Mouse (Mus musculus): ENCODE data around the gene Tmem262. TPM values are rescaled to one million over a fixed set of nuclear protein-coding genes. Genes with fewer than 3 reads are reported as not detected.

Gene Tmem262
- total and polyA plus RNA-seq, 3 experiments: not detected

GRCm38 (mm10) chr19:6048681-6049410, 31.0 kb upstream of the Tmem262 start:
- Histone ChIP-seq H3K4me1 (ENCODE audit: insufficient read depth, low read depth, low read length) (peaks cover 73% of the 10 kb centered on the region), H3K27me3 (ENCODE audit: insufficient read depth, low read length) (no peaks in the 10 kb centered on the region), H3K4me3 (ENCODE audit: low read depth, low read length) (peak overlapping the region; percentile 90; the same call in 1 of the 2 replicates), H3K36me3 (replicated peaks) (peaks cover 67% of the 10 kb centered on the region), H3K9me3 (replicated peaks) (no peaks in the 10 kb centered on the region)
- ATAC-seq (ENCODE audit: extremely low read depth, insufficient number of reproducible peaks, low FRiP score, poor library complexity, severe bottlenecking) (no peak), DNase-seq (ENCODE audit: low spot score) (no peak)
- TF ChIP-seq GATA2 (IDR thresholded peaks at IDR 0.05; ENCODE audit: borderline replicate concordance, low read depth, low read length): no peak
- no peak for TF ChIP-seq TAL1 (conservative IDR thresholded peaks at IDR 0.05; ENCODE audit: low read depth, low read length)
- TF ChIP-seq CTCF (IDR thresholded peaks at IDR 0.05; ENCODE audit: low read depth, low read length): no peak
- TF ChIP-seq GATA1 (IDR thresholded peaks at IDR 0.05; ENCODE audit: borderline replicate concordance, low read length): no peak
- TF ChIP-seq POLR2AphosphoS5 (IDR thresholded peaks at IDR 0.05; ENCODE audit: insufficient replicate concordance, low read depth, low read length): no peak

GRCm38 (mm10) chr19:6052516-6052915, 27.3 kb upstream of the Tmem262 start:
- Histone ChIP-seq H3K4me1 (ENCODE audit: insufficient read depth, low read depth, low read length) (peaks cover 86% of the 10 kb centered on the region), H3K27me3 (ENCODE audit: insufficient read depth, low read length) (no peaks in the 10 kb centered on the region), H3K9me3 (replicated peaks) (no peaks in the 10 kb centered on the region), H3K36me3 (replicated peaks) (peaks cover 91% of the 10 kb centered on the region), H3K4me3 (ENCODE audit: low read depth, low read length) (no peak overlapping the region)
- DNase-seq (ENCODE audit: low spot score) (no peak), ATAC-seq (ENCODE audit: extremely low read depth, insufficient number of reproducible peaks, low FRiP score, poor library complexity, severe bottlenecking) (no peak)
- TF ChIP-seq GATA1 (IDR thresholded peaks at IDR 0.05; ENCODE audit: borderline replicate concordance, low read length) (no peak), GATA2 (IDR thresholded peaks at IDR 0.05; ENCODE audit: borderline replicate concordance, low read depth, low read length) (no peak), TAL1 (conservative IDR thresholded peaks at IDR 0.05; ENCODE audit: low read depth, low read length) (no peak), POLR2AphosphoS5 (IDR thresholded peaks at IDR 0.05; ENCODE audit: insufficient replicate concordance, low read depth, low read length) (no peak), CTCF (IDR thresholded peaks at IDR 0.05; ENCODE audit: low read depth, low read length) (no peak)

GRCm38 (mm10) chr19:6054296-6054695, 25.5 kb upstream of the Tmem262 start:
- Histone ChIP-seq H3K4me1 (ENCODE audit: insufficient read depth, low read depth, low read length) (peaks cover 75% of the 10 kb centered on the region), H3K36me3 (replicated peaks) (peaks cover 86% of the 10 kb centered on the region), H3K9me3 (replicated peaks) (no peaks in the 10 kb centered on the region), H3K27me3 (ENCODE audit: insufficient read depth, low read length) (no peaks in the 10 kb centered on the region), H3K4me3 (ENCODE audit: low read depth, low read length) (no peak overlapping the region)
- DNase-seq (ENCODE audit: low spot score) (no peak), ATAC-seq (ENCODE audit: extremely low read depth, insufficient number of reproducible peaks, low FRiP score, poor library complexity, severe bottlenecking) (no peak)
- TF ChIP-seq GATA2 (IDR thresholded peaks at IDR 0.05; ENCODE audit: borderline replicate concordance, low read depth, low read length) (no peak), CTCF (IDR thresholded peaks at IDR 0.05; ENCODE audit: low read depth, low read length) (no peak), POLR2AphosphoS5 (IDR thresholded peaks at IDR 0.05; ENCODE audit: insufficient replicate concordance, low read depth, low read length) (no peak), GATA1 (IDR thresholded peaks at IDR 0.05; ENCODE audit: borderline replicate concordance, low read length) (no peak), TAL1 (conservative IDR thresholded peaks at IDR 0.05; ENCODE audit: low read depth, low read length) (no peak)

- peak overlapping the region; percentile 97 for H3K4me3 ChIP-seq (ENCODE audit: low read depth, low read length)
- peaks cover 68% of the 10 kb centered on the region for H3K4me1 ChIP-seq (ENCODE audit: insufficient read depth, low read depth, low read length)
- H3K27me3 ChIP-seq (ENCODE audit: insufficient read depth, low read length): no peaks in the 10 kb centered on the region
- ATAC-seq (ENCODE audit: extremely low read depth, insufficient number of reproducible peaks, low FRiP score, poor library complexity, severe bottlenecking): no peak
- TF ChIP-seq TAL1 (conservative IDR thresholded peaks at IDR 0.05; ENCODE audit: low read depth, low read length): no peak
- TF ChIP-seq GATA2 (IDR thresholded peaks at IDR 0.05; ENCODE audit: borderline replicate concordance, low read depth, low read length): no peak
- TF ChIP-seq GATA1 (IDR thresholded peaks at IDR 0.05; ENCODE audit: borderline replicate concordance, low read length): no peak
- no peak for TF ChIP-seq POLR2AphosphoS5 (IDR thresholded peaks at IDR 0.05; ENCODE audit: insufficient replicate concordance, low read depth, low read length)
- TF ChIP-seq CTCF (IDR thresholded peaks at IDR 0.05; ENCODE audit: low read depth, low read length): no peak
- DNase-seq (ENCODE audit: low spot score): no peak
- H3K36me3 ChIP-seq (replicated peaks): peaks cover 75% of the 10 kb centered on the region
- H3K9me3 ChIP-seq (replicated peaks): no peaks in the 10 kb centered on the region
Measured at GRCm38 (mm10) chr19:6056696-6057095, 23.1 kb upstream of the Tmem262 start.

- H3K9me3 ChIP-seq (replicated peaks): no peaks in the 10 kb centered on the region
- H3K4me1 ChIP-seq (ENCODE audit: insufficient read depth, low read depth, low read length): peaks cover 68% of the 10 kb centered on the region
- H3K36me3 ChIP-seq (replicated peaks): peaks cover 75% of the 10 kb centered on the region
- H3K27me3 ChIP-seq (ENCODE audit: insufficient read depth, low read length): no peaks in the 10 kb centered on the region
- ATAC-seq (ENCODE audit: extremely low read depth, insufficient number of reproducible peaks, low FRiP score, poor library complexity, severe bottlenecking) (peak; percentile 69), DNase-seq (ENCODE audit: low spot score) (peak; percentile 80)
- TF ChIP-seq CTCF (IDR thresholded peaks at IDR 0.05; ENCODE audit: low read depth, low read length) (no peak), TAL1 (conservative IDR thresholded peaks at IDR 0.05; ENCODE audit: low read depth, low read length) (no peak), GATA2 (IDR thresholded peaks at IDR 0.05; ENCODE audit: borderline replicate concordance, low read depth, low read length) (no peak), GATA1 (IDR thresholded peaks at IDR 0.05; ENCODE audit: borderline replicate concordance, low read length) (no peak), POLR2AphosphoS5 (IDR thresholded peaks at IDR 0.05; ENCODE audit: insufficient replicate concordance, low read depth, low read length) (no peak)
- H3K4me3 ChIP-seq (ENCODE audit: low read depth, low read length): peak within 1 kb of the TSS; percentile 97
Measured at GRCm38 (mm10) chr19:6057313-6058096, 22.3 kb upstream of the Tmem262 start, which contains the start of the genes Mrpl49 and Fau. TSS of gene Mrpl49 (minus strand) at chr19:6057785. TSS of gene Fau (plus strand) at chr19:6057844.

GRCm38 (mm10) chr19:6058513-6058912, 21.3 kb upstream of the Tmem262 start:
- Histone ChIP-seq H3K27me3 (ENCODE audit: insufficient read depth, low read length) (no peaks in the 10 kb centered on the region), H3K9me3 (replicated peaks) (no peaks in the 10 kb centered on the region), H3K4me1 (ENCODE audit: insufficient read depth, low read depth, low read length) (peaks cover 70% of the 10 kb centered on the region), H3K4me3 (ENCODE audit: low read depth, low read length) (peak overlapping the region; percentile 97), H3K36me3 (replicated peaks) (peaks cover 75% of the 10 kb centered on the region)
- TF ChIP-seq GATA1 (IDR thresholded peaks at IDR 0.05; ENCODE audit: borderline replicate concordance, low read length) (no peak), TAL1 (conservative IDR thresholded peaks at IDR 0.05; ENCODE audit: low read depth, low read length) (no peak), GATA2 (IDR thresholded peaks at IDR 0.05; ENCODE audit: borderline replicate concordance, low read depth, low read length) (no peak), CTCF (IDR thresholded peaks at IDR 0.05; ENCODE audit: low read depth, low read length) (no peak), POLR2AphosphoS5 (IDR thresholded peaks at IDR 0.05; ENCODE audit: insufficient replicate concordance, low read depth, low read length) (no peak)
- DNase-seq (ENCODE audit: low spot score): no peak
- no peak for ATAC-seq (ENCODE audit: extremely low read depth, insufficient number of reproducible peaks, low FRiP score, poor library complexity, severe bottlenecking)

All from G1E (cell line).